Mouse (Mus musculus): Measurements from ENCODE around the gene Tom1l1.
A peak's percentile ranks its signal among the peaks of the same experiment; 100 is the strongest.

The Tom1l1 gene

GRCm38 (mm10) chr11:90616431-90616830 lies 71.7 kb downstream of the Tom1l1 start:
- peak; percentile 18 for DNase-seq (ENCODE audit: low read depth, low spot score)

- no peak for DNase-seq (ENCODE audit: low read depth, low spot score)
These were observed 73.4 kb downstream of the Tom1l1 start for GRCm38 (mm10) chr11:90614743-90615142.

- no peak for DNase-seq (ENCODE audit: low read depth, low spot score)
These were observed 76.0 kb downstream of the Tom1l1 start for GRCm38 (mm10) chr11:90612118-90612517.

DNA sequence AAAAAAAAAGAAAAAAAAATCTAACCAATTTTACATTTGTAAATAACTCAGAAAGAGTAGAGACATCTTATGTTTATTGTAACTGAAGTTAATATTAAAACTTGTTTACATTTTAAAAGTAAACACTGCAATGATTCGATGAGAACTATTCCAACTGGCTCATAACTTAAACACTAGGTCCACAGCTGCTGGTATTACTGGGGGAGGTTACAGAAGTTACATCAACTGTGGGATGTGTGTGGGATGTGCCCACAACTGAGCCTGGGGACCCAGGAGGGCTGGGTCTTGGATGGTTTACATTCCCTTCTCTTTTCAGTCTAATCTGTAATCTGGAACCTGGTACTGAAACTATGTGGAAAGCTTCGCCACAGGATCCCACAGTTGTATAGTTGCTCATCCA lies 85.1 kb downstream of the Tom1l1 start:
- DNase-seq (ENCODE audit: low read depth, low spot score), result no peak

GRCm38 (mm10) chr11:90595826-90596225 lies 92.3 kb downstream of the Tom1l1 start:
- no peak for DNase-seq (ENCODE audit: low read depth, low spot score)

All from mesoderm, embryonic 11.5 days (tissue).